Mouse (Mus musculus) embryonic facial prominence, embryonic 14.5 days (tissue): Measurements from ENCODE around the gene Txnl4b. TPM values are rescaled to one million over a fixed set of nuclear protein-coding genes. Genes with fewer than 3 reads are reported as not detected.

Source experiments
- ATAC-seq: fragments of 200-750 bp; cut with Nextera tagmentation; 2 replicates; pipeline ENCODE4 v1.8.0; 2017; ENCODE audit warnings: low read depth, moderate number of reproducible peaks, moderate TSS enrichment
- DNase-seq: peaks from one replicate; pipeline ENCODE4 v3.0.0-alpha.2; 2015; ENCODE audit warnings: low spot score
- H3K27ac ChIP-seq: fragments of 300-500 bp; sonication (generic); replicated peaks from 2 replicates; pipeline ENCODE4 v1.5.1; 2014; ENCODE audit warnings: low read depth, mild to moderate bottlenecking, low read length, moderate library complexity
- H3K27me3 ChIP-seq: fragments of 300-500 bp; sonication (generic); replicated peaks from 2 replicates; pipeline ENCODE4 v1.6.1; 2014; ENCODE audit warnings: low read length; ENCODE audit not compliant: control insufficient read depth, insufficient read depth
- H3K36me3 ChIP-seq: fragments of 300-500 bp; sonication (generic); 2 replicates; pipeline ENCODE4 v1.6.1; 2014; ENCODE audit warnings: low read length, mixed read lengths; ENCODE audit not compliant: control insufficient read depth, insufficient read depth
- H3K4me1 ChIP-seq: fragments of 300-500 bp; sonication (generic); 2 replicates; pipeline ENCODE4 v1.6.1; 2014; ENCODE audit warnings: antibody characterized with exemption, low read length; ENCODE audit not compliant: control insufficient read depth, insufficient read depth
- H3K4me2 ChIP-seq: fragments of 300-500 bp; sonication (generic); 2 replicates; pipeline ENCODE4 v1.6.1; 2014; ENCODE audit warnings: low read depth, mild to moderate bottlenecking, low read length, moderate library complexity, mixed read lengths
- H3K4me3 ChIP-seq: fragments of 300-500 bp; sonication (generic); 2 replicates; pipeline ENCODE4 v1.5.1; 2014; ENCODE audit warnings: low read depth, mild to moderate bottlenecking, low read length
- H3K9ac ChIP-seq: fragments of 300-500 bp; sonication (generic); 2 replicates; pipeline ENCODE4 v1.6.1; 2014; ENCODE audit warnings: low read depth, mild to moderate bottlenecking, low read length, moderate library complexity, mixed read lengths
- H3K9me3 ChIP-seq: fragments of 300-500 bp; sonication (generic); 2 replicates; pipeline ENCODE4 v1.6.1; 2016; ENCODE audit warnings: low read length; ENCODE audit not compliant: control insufficient read depth
- WGBS: fragments of 180-500 bp; shearing (Covaris S2); extraction: QIAGEN DNeasy Blood & Tissue Kit; methylation state at CpG from one replicate; pipeline ENCODE4 v1.1.7; 2014; 5-methylcytosine and 5-hydroxymethylcytosine counted together
- polyA plus RNA-seq: library from polyadenylated mRNA; unstranded; fragments of >200 nt; fragmentation: Nextera tagmentation; extraction: Ambion mirVana; gene quantifications from 2 replicates; pipeline ENCODE4 v1.2.1, GENCODE M21; 2014

Gene Txnl4b
- polyA plus RNA-seq, 1 experiment from 2014 or later: 23.5 TPM

- DNase-seq: no peak
- Histone ChIP-seq H3K27me3 (no peaks in the 10 kb centered on the region), H3K4me1 (no peaks in the 10 kb centered on the region), H3K4me2 (no peak overlapping the region), H3K9ac (no peak overlapping the region), H3K4me3 (no peak overlapping the region), H3K36me3 (peaks cover 33% of the 10 kb centered on the region), H3K27ac (no peak overlapping the region), H3K9me3 (no peaks in the 10 kb centered on the region)
- ATAC-seq: no peak
- WGBS: 85% methylated on average over 9 of the region's 9 CpGs
Observed at GRCm38 (mm10) chr8:109590901-109591300, 25.2 kb downstream of the Txnl4b start.

- no peak overlapping the region for H3K27ac ChIP-seq
- H3K4me2 ChIP-seq: no peak overlapping the region
- H3K4me3 ChIP-seq: no peak overlapping the region
- no peak overlapping the region for H3K9ac ChIP-seq
- peaks cover 33% of the 10 kb centered on the region for H3K36me3 ChIP-seq
- H3K4me1 ChIP-seq: no peaks in the 10 kb centered on the region
- no peak for ATAC-seq
- DNase-seq: no peak
- WGBS: 90% methylated on average over 3 of the region's 3 CpGs
- H3K9me3 ChIP-seq: no peaks in the 10 kb centered on the region
- no peaks in the 10 kb centered on the region for H3K27me3 ChIP-seq
Observed at GRCm38 (mm10) chr8:109591367-109591766, 25.7 kb downstream of the Txnl4b start.

- Histone ChIP-seq H3K4me3 (no peak overlapping the region), H3K9ac (no peak overlapping the region), H3K9me3 (no peaks in the 10 kb centered on the region), H3K4me1 (no peaks in the 10 kb centered on the region), H3K27ac (no peak overlapping the region), H3K27me3 (no peaks in the 10 kb centered on the region), H3K4me2 (no peak overlapping the region), H3K36me3 (peaks cover 37% of the 10 kb centered on the region)
- WGBS: 91% methylated on average over 5 of the region's 5 CpGs
- no peak for ATAC-seq
- DNase-seq: no peak
Observed at GRCm38 (mm10) chr8:109592164-109592563, 26.5 kb downstream of the Txnl4b start.

GRCm38 (mm10) chr8:109593117-109593788 is 27.6 kb downstream of the Txnl4b start:
- Histone ChIP-seq H3K36me3 (peaks cover 37% of the 10 kb centered on the region), H3K27me3 (no peaks in the 10 kb centered on the region), H3K4me2 (no peak overlapping the region), H3K27ac (no peak overlapping the region), H3K9me3 (no peaks in the 10 kb centered on the region), H3K4me3 (no peak overlapping the region), H3K9ac (no peak overlapping the region), H3K4me1 (no peaks in the 10 kb centered on the region)
- DNase-seq: peak; percentile 27
- 73% methylated on average over 6 of the region's 6 CpGs for WGBS
- no peak for ATAC-seq

GRCm38 (mm10) chr8:109595854-109596253 is 30.2 kb downstream of the Txnl4b start:
- peaks cover 45% of the 10 kb centered on the region for H3K36me3 ChIP-seq
- H3K27ac ChIP-seq: no peak overlapping the region

GRCm38 (mm10) chr8:109606725-109607124 is 41.0 kb downstream of the Txnl4b start:
- 82% methylated on average over 2 of the region's 2 CpGs for WGBS
- no peak for ATAC-seq
- Histone ChIP-seq H3K4me2 (no peak overlapping the region), H3K4me1 (peaks cover 11% of the 10 kb centered on the region), H3K27me3 (no peaks in the 10 kb centered on the region), H3K4me3 (no peak overlapping the region), H3K9ac (no peak overlapping the region), H3K36me3 (peaks cover 28% of the 10 kb centered on the region), H3K9me3 (no peaks in the 10 kb centered on the region), H3K27ac (no peak overlapping the region)
- no peak for DNase-seq

More at GRCm38 (mm10) chr8:109595854-109596253, 30.2 kb downstream of the Txnl4b start:
- DNase-seq: no peak
- Histone ChIP-seq H3K27me3 (no peaks in the 10 kb centered on the region), H3K4me1 (no peaks in the 10 kb centered on the region), H3K9me3 (no peaks in the 10 kb centered on the region), H3K4me2 (no peak overlapping the region), H3K4me3 (no peak overlapping the region), H3K9ac (no peak overlapping the region)
- WGBS: 57% methylated on average over 8 of the region's 8 CpGs
- no peak for ATAC-seq

- H3K4me3 ChIP-seq: peak overlapping the region; percentile 72
- peak overlapping the region; percentile 81 for H3K4me2 ChIP-seq
- H3K27me3 ChIP-seq: no peaks in the 10 kb centered on the region
- peak overlapping the region; percentile 77 for H3K9ac ChIP-seq
- ATAC-seq (no peak), DNase-seq (peak; percentile 22)
- WGBS: 5% methylated on average over 12 of the region's 12 CpGs
- H3K9me3 ChIP-seq: no peaks in the 10 kb centered on the region
- H3K36me3 ChIP-seq: peaks cover 18% of the 10 kb centered on the region; the same call in 1 of the 2 replicates
- peaks cover 11% of the 10 kb centered on the region for H3K4me1 ChIP-seq
- H3K27ac ChIP-seq: peak overlapping the region; percentile 96; the same call in 1 of the 2 replicates
Observed at GRCm38 (mm10) chr8:109607650-109608049, 42.0 kb downstream of the Txnl4b start.

GRCm38 (mm10) chr8:109608271-109609152 is 42.8 kb downstream of the Txnl4b start, which contains the start of gene Dhodh:
Gene Dhodh, minus strand, starts transcription at chr8:109608673.
- Histone ChIP-seq H3K4me3 (peak within 1 kb of the TSS; percentile 72), H3K9me3 (no peaks in the 10 kb centered on the region), H3K4me1 (peaks cover 11% of the 10 kb centered on the region), H3K9ac (peak within 1 kb of the TSS; percentile 77), H3K27me3 (no peaks in the 10 kb centered on the region), H3K4me2 (peak within 1 kb of the TSS; percentile 81), H3K27ac (peak within 1 kb of the TSS; percentile 96), H3K36me3 (peaks cover 10% of the 10 kb centered on the region; the same call in 1 of the 2 replicates)
- under 1% methylated on average over 41 of the region's 42 CpGs for WGBS
- DNase-seq: peak; percentile 98
- peak; percentile 99 for ATAC-seq
